Mouse (Mus musculus): ENCODE data around the gene Map4.
A peak's percentile ranks its signal among the peaks of the same experiment; 100 is the strongest.
"Not testable (repeated sequence)": the region's sequence is repeated elsewhere in the genome, so short reads cannot be mapped to it uniquely, and the experiment has no call there.

Gene Map4

GRCm38 (mm10) chr9:110064641-110065040, 133.4 kb downstream of the Map4 start:
- ATAC-seq (ENCODE audit: low TSS enrichment): peak; percentile 44; the same call in 1 of the 2 replicates

DNA sequence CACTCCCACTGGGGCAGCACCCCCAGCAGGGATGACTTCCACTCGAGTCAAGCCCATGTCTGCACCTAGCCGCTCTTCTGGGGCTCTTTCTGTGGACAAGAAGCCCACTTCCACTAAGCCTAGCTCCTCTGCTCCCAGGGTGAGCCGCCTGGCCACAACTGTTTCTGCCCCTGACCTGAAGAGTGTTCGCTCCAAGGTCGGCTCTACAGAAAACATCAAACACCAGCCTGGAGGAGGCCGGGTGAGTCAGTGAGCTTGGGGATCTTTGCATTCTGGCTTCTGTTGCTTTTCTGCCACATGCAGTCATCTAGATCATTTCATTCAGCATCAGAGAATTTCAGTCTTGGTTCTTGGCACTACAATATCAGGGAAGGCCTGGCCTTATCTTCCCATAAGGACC, 137.5 kb downstream of the Map4 start:
- no peak for ATAC-seq (ENCODE audit: low TSS enrichment)

- no peak for ATAC-seq (ENCODE audit: low TSS enrichment)
Observed at GRCm38 (mm10) chr9:110070358-110070757, 139.1 kb downstream of the Map4 start.

- ATAC-seq (ENCODE audit: low TSS enrichment): peak; percentile 35; the same call in 1 of the 2 replicates
Observed at GRCm38 (mm10) chr9:110071011-110071410, 139.8 kb downstream of the Map4 start.

GRCm38 (mm10) chr9:110071843-110072242, 140.6 kb downstream of the Map4 start:
- peak; percentile 68 for ATAC-seq (ENCODE audit: low TSS enrichment)

DNA sequence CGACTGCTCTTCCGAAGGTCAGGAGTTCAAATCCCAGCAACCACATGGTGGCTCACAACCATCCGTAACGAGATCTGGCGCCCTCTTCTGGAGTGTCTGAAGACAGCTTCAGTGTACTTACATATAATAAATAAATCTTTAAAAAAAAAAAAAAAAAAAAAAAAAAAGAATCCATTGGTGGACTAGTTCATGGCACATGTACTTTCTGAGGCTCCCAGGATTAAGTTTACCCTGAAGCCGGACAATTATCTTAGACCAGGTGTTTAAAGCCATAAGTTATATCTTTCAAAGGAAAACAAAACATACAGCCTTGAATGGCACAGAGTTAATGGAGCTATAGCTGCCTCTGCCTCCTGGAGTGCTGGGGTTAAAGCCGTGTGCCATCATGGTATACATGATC, 145.2 kb downstream of the Map4 start:
- not testable (repeated sequence) for ATAC-seq (ENCODE audit: low TSS enrichment)

DNA sequence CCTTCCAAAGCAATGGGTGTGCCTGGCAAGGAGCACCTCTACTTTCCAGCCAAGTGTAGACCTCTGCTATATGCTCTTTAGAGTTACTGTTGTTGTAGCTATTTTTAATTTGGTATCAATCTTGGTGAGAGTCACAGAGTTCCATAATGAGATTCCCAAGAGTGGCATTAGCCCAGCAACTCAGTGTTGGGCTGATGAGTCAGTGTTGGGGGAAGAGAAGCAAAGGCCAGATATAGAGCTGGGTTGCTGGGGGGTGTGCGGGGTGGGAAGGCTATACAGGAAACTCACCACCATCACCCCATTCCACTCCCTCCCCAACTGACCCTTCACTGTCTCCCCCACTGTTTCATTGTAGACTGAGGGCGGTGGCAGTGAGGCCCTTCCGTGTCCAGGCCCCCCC, 149.8 kb downstream of the Map4 start:
- ATAC-seq (ENCODE audit: low TSS enrichment): peak; percentile 44; the same call in 1 of the 2 replicates

DNA sequence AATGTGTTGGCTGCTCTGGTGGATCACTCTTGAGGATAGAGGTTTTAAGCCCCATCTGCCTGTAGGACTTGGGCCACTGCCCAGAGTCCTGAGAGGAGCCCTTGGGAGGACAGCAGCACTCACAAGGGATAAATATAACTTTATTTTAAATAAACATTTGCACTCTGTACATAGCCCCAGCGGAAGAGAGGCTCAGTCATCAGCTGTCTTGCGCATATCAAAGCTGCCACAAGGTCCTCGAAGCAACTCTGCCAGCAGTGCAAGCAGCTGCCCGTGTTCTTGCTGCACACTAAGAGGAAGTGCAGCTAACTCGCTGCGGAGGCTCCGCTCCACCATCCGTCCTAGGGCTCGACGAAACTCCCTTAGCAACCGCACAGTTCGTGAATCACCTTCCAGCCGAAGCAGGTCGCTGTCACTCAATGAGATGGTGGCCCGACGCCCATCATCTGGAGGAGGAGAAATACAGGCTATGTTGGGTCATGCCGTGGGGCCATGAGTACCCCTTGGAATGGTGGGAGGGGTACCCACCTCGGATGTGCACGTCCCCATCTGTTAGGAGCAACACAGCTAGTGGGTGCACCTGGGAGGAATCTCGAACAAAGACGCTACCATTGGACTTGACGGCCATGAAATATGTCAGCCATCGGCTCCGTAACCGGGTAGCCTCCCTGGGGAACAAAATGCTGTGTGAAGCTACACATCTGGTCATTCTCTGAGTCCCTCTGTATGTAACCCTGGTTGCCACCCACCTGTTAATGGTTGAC, 153.1 kb downstream of the Map4 start:
- peak; percentile 24 for ATAC-seq (ENCODE audit: low TSS enrichment)

DNA sequence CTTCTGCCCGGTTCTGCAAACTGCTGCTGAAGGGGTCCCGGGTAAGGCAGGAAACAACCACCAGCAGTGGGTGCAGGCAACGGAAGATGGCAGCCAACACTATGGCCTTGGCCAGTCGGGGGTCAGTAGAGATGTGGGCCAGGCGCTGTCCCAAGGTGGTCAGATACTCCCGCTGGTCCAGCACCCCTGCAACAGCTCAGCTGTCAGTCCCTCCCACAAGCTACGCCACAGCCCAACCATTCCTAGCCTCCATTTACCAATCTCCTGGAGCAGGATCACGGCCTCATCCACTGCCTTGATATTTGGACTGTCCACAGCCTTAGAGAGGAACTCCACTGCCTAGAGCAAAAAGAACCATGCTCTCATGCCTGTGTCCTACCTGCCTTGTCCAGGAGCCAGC, 154.4 kb downstream of the Map4 start:
- no peak for ATAC-seq (ENCODE audit: low TSS enrichment)

- ATAC-seq (ENCODE audit: low TSS enrichment): no peak
Observed at GRCm38 (mm10) chr9:110093303-110093702, 162.0 kb downstream of the Map4 start.

DNA sequence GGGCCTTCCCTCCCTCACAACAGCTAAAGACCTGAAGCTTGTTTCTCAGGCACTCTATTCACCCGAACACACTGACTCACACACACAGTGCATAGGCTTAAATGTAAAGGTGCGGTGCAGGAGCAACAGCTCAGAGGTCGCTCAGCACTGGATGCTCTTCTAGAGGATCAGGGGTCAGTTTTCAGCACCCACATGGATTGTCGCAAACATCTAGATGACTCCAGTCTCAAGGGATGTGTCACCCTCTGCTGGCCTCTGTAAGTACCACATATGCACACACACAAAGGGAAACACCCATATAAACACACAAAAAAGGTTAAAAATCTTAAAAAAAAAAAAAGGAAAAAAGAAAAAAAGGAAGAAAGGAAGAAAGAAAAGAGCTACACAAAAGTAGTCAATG, 163.5 kb downstream of the Map4 start:
- ATAC-seq (ENCODE audit: low TSS enrichment): no peak

DNA sequence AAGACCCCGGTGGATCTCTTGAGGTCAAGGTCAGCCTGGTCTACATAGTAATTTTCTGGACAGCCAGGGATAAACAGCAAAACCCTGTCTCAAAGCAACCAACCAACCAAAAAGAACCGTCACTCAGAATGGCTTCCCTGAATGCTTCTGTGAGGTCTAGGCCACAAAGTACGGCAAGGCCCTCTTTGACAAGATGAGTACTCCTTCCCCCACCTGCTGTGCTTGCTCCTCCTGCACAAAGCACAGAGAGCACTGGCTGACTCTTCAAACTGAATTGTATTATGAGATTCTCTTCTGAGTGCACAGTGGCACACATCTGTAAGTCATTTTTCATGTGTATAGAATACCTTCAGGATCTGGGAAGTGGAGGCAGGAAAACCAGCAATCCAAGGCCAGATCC, 166.5 kb downstream of the Map4 start:
- no peak for ATAC-seq (ENCODE audit: low TSS enrichment)

DNA sequence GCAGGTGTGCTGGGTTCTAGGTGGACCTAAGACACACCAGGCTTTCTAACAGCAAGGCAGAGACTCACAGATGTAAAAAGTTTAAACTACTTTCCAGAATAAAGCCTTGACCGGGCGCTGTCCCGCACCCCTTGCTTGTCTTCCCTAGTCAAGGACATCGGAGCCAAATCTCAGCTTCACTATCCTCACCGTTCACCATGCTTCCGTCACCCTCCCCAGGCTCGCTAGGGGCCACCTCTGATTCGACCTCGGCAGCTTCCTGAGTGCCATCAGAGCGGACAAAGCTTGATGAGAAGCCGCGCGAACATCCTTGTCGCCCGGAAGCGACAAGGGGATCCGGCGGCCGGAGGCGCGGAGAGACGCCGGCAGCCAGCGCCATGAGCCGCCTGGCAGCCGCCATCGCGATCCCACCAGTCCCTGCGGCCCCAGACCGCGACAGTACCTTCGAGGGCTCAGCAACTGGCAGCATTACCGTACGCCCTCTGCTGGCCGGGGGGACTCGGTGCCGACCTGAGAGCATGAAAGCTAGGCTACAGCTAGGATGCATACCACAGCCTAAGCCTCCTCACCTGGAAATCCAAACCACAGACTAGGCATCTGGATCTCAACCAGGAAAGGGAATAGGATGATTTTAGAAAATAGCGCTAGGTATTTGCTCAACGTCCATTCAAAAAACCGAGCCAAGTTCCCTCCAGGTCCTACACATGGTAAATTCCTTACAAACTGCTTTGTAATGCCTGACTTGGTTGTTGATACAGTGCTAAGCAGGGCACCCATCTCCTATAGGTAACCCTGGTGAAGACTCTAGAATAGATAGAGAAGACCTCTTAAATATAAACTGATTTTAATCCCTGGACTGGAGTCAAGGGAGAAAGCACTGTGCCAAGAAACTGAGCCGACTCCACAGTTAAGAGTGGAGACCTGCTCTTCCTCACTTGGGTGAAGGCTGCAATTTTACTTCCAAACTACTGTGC, 169.7 kb downstream of the Map4 start:
- peak; percentile 100 for ATAC-seq (ENCODE audit: low TSS enrichment)

DNA sequence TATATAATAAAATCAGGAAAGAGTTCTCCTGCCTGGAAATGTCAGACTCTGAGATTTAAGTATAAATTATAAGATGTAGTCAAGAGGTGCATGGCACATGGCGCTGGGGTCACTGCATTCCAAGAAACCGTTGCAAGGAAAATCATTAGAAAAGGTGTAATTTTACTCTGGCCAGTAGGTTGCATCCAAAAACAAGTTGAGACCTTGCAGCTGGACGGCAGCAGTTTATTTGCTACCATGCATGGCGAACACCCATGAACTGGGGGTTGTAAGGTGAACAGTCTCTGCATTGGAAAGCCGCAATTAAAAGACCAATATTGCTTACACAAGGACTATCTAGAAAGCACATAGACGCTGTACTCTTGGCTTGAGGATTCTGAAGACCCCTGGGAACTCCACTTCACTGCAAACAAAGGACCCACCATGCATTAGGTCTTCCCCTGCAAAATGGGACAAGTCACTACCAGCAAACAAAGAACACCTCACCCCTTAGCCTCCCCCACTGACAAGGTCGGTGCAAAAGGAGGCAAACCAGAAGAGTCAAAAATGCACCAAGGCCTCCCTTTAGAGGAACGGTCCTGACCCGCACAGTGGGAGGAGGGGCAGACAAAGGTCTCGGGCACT, 185.2 kb downstream of the Map4 start:
- ATAC-seq (ENCODE audit: low TSS enrichment): no peak

- peak; percentile 93 for ATAC-seq (ENCODE audit: low TSS enrichment)
Observed at GRCm38 (mm10) chr9:110116977-110117778, 185.9 kb downstream of the Map4 start, which contains the start of gene Smarcc1. Smarcc1 (plus strand) TSS chr9:110117708.

DNA sequence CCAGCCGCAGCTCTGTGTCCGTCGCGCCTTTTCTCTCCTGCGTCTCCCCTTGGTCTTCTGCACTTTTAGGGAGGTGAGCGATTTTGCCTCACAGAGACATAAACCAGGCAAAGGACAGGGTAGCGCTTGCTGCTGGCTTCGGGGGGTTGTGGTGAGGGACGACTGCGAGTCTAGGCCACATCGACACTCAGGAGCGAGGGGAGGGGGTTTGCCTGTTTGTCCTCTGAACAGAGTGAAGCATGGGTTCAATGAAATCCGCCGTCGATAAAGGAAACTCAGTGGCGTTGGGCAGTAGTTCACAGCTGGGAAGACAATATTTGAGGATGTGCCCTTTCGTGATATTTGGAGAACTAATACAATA, 186.5 kb downstream of the Map4 start, which contains the start of gene Dhx30:
TSS of gene Dhx30 (minus strand) at position 52 of the 361 bp plus-strand sequence.
- peak; percentile 7; the same call in 1 of the 2 replicates for ATAC-seq (ENCODE audit: low TSS enrichment)

DNA sequence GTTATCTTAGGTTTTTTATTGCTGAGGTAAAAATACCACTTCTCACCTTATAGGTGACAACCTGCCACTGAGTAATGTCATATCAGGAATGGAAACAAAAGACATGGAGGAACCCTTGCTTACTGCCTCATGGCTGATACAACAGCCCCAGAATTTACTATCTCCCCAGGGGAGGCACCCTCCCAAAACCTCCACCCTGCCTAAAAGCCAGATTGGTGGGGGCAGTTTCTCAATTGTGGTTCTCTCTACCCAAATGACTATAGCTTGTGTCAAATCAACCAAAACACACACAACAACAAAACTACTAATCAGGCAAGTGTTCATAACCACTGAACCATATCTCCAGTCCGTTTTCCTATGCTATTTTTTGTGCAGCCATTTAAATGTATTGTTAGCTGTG, 187.0 kb downstream of the Map4 start:
- ATAC-seq (ENCODE audit: low TSS enrichment): no peak

DNA sequence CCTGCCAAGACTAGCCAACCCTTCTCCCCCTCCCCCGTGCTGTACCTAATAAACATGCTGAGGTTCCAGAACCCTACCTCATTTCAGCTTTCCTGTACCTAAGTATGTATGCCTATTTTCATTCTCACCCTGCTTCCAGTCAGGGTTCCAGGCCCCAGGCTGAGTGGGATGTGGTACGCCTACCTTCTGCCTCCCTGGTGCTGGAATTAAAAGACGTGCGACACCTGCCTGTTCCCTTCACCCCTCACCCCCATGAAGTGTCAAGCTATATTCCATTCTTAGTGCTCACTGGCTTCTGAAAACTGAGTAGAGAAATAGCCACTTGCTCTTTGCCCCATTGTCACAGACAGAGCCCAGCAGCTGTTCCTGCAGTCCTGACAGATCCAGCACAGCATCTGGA, 190.2 kb downstream of the Map4 start:
- ATAC-seq (ENCODE audit: low TSS enrichment): 0 out of 2 replicates have a peak, but pooled peaks have one; percentile 7

- no peak for ATAC-seq (ENCODE audit: low TSS enrichment)
Observed at GRCm38 (mm10) chr9:110123322-110123721, 192.1 kb downstream of the Map4 start.

GRCm38 (mm10) chr9:110124008-110124540, 192.8 kb downstream of the Map4 start:
- ATAC-seq (ENCODE audit: low TSS enrichment): not testable (repeated sequence)
